Mouse (Mus musculus) brain, embryonic 14.5 days (tissue): ENCODE results near the gene Arf6.

ENCODE experiments used
- CTCF ChIP-seq: fragments of 200-500 bp; IDR thresholded peaks from 2 replicates; pipeline ENCODE4 v1.5.1; 2012; ENCODE audit warnings: inconsistent platforms, mild to moderate bottlenecking, moderate library complexity, borderline replicate concordance; ENCODE audit not compliant: insufficient read depth, insufficient read length; ENCODE audit errors: extremely low read depth
- POLR2A ChIP-seq: fragments of 200-500 bp; IDR thresholded peaks from 2 replicates; pipeline ENCODE4 v1.6.1; 2012; ENCODE audit warnings: mild to moderate bottlenecking, inconsistent platforms, borderline replicate concordance; ENCODE audit not compliant: poor library complexity, insufficient read depth, insufficient read length, severe bottlenecking; ENCODE audit errors: extremely low read depth

- TF ChIP-seq POLR2A = peak; percentile 61; the same call in 1 of the 2 replicates
- no peak for TF ChIP-seq CTCF
These were observed 15.2 kb upstream of the Arf6 start, which contains the start of gene Nemf for GRCm38 (mm10) chr12:69356546-69357299.
